Mouse (Mus musculus): ENCODE measurements at regions not wholly inside any gene's neighbourhood (a gene's known extent, or its start where the extent isn't known, plus 50 kb on each side); places are given as distances from the start of the nearest gene placed in this dataset.

DNA sequence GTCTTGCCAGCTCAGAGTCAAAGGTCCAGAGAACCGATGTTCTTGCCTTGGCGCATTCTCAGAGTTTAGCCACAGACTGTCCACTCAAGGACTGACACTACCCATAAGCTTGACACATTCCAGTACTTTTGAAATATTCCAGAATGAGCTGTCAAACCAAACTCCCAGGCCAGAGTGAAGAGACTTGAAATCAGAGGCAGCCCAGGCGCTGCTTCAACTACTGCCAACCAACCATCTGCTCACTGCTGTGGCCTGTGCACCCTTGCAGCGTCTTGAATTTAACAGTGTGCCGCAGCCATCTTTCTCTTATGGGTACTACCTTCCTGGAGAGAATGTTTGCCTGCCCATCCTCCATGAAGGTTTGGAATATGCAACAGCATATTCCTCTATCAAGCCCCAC is 642.7 kb upstream of the Intu start:
- no peak overlapping the region for H3K4me3 ChIP-seq (replicated peaks; ENCODE audit: insufficient read depth, low read depth, low read length)
- no peaks in the 10 kb centered on the region for H3K27me3 ChIP-seq (ENCODE audit: control insufficient read depth, insufficient read depth, low read length)
- TF ChIP-seq CTCF (IDR thresholded peaks at IDR 0.05; ENCODE audit: borderline replicate concordance, insufficient read depth, low read depth, low read length) = no peak
- no peak for TF ChIP-seq POLR2A (IDR thresholded peaks at IDR 0.05; ENCODE audit: borderline replicate concordance, insufficient read depth, low read length)
- DNase-seq = no peak
- no peaks in the 10 kb centered on the region for H3K4me1 ChIP-seq (ENCODE audit: control insufficient read depth, insufficient read depth, low read length)
- H3K27ac ChIP-seq (ENCODE audit: insufficient read depth, low read length) = no peak overlapping the region
- 27% methylated on average over 5 of the region's 5 CpGs for WGBS

GRCm38 (mm10) chr3:39889222-39889621 is 641.9 kb upstream of the Intu start:
- no peaks in the 10 kb centered on the region for H3K27me3 ChIP-seq (ENCODE audit: control insufficient read depth, insufficient read depth, low read length)
- TF ChIP-seq POLR2A (IDR thresholded peaks at IDR 0.05; ENCODE audit: borderline replicate concordance, insufficient read depth, low read length) = no peak
- no peak for TF ChIP-seq CTCF (IDR thresholded peaks at IDR 0.05; ENCODE audit: borderline replicate concordance, insufficient read depth, low read depth, low read length)
- DNase-seq = no peak
- H3K4me1 ChIP-seq (ENCODE audit: control insufficient read depth, insufficient read depth, low read length) = no peaks in the 10 kb centered on the region
- H3K4me3 ChIP-seq (replicated peaks; ENCODE audit: insufficient read depth, low read depth, low read length) = no peak overlapping the region
- no peak overlapping the region for H3K27ac ChIP-seq (ENCODE audit: insufficient read depth, low read length)
- 60% methylated on average over 2 of the region's 2 CpGs for WGBS

- WGBS = 43% methylated on average over 5 of the region's 5 CpGs
- H3K27me3 ChIP-seq (ENCODE audit: control insufficient read depth, insufficient read depth, low read length) = no peaks in the 10 kb centered on the region
- H3K4me3 ChIP-seq (replicated peaks; ENCODE audit: insufficient read depth, low read depth, low read length) = no peak overlapping the region
- no peak overlapping the region for H3K27ac ChIP-seq (ENCODE audit: insufficient read depth, low read length)
- TF ChIP-seq CTCF (IDR thresholded peaks at IDR 0.05; ENCODE audit: borderline replicate concordance, insufficient read depth, low read depth, low read length) (no peak), POLR2A (IDR thresholded peaks at IDR 0.05; ENCODE audit: borderline replicate concordance, insufficient read depth, low read length) (no peak)
- no peaks in the 10 kb centered on the region for H3K4me1 ChIP-seq (ENCODE audit: control insufficient read depth, insufficient read depth, low read length)
- DNase-seq = no peak
These were observed 632.1 kb upstream of the Intu start for GRCm38 (mm10) chr3:39898961-39899360.

- no peak for TF ChIP-seq CTCF (IDR thresholded peaks at IDR 0.05; ENCODE audit: borderline replicate concordance, insufficient read depth, low read depth, low read length)
- TF ChIP-seq POLR2A (IDR thresholded peaks at IDR 0.05; ENCODE audit: borderline replicate concordance, insufficient read depth, low read length) = no peak
- Histone ChIP-seq H3K4me3 (replicated peaks; ENCODE audit: insufficient read depth, low read depth, low read length) (no peak overlapping the region), H3K4me1 (ENCODE audit: control insufficient read depth, insufficient read depth, low read length) (no peaks in the 10 kb centered on the region), H3K27me3 (ENCODE audit: control insufficient read depth, insufficient read depth, low read length) (no peaks in the 10 kb centered on the region), H3K27ac (ENCODE audit: insufficient read depth, low read length) (no peak overlapping the region)
- peak in 1 of 2 experiments; percentile 1 for DNase-seq
- 19% methylated on average over 2 of the region's 2 CpGs for WGBS
These were observed 630.9 kb upstream of the Intu start for GRCm38 (mm10) chr3:39900207-39900606.

GRCm38 (mm10) chr3:39904377-39904776 is 626.7 kb upstream of the Intu start:
- H3K4me1 ChIP-seq (ENCODE audit: control insufficient read depth, insufficient read depth, low read length) = no peaks in the 10 kb centered on the region
- H3K4me3 ChIP-seq (replicated peaks; ENCODE audit: insufficient read depth, low read depth, low read length) = no peak overlapping the region
- no peak overlapping the region for H3K27ac ChIP-seq (ENCODE audit: insufficient read depth, low read length)
- TF ChIP-seq CTCF (IDR thresholded peaks at IDR 0.05; ENCODE audit: borderline replicate concordance, insufficient read depth, low read depth, low read length) = no peak
- TF ChIP-seq POLR2A (IDR thresholded peaks at IDR 0.05; ENCODE audit: borderline replicate concordance, insufficient read depth, low read length) = no peak
- no peak for DNase-seq
- 70% methylated on average over 3 of the region's 3 CpGs for WGBS
- no peaks in the 10 kb centered on the region for H3K27me3 ChIP-seq (ENCODE audit: control insufficient read depth, insufficient read depth, low read length)

DNA sequence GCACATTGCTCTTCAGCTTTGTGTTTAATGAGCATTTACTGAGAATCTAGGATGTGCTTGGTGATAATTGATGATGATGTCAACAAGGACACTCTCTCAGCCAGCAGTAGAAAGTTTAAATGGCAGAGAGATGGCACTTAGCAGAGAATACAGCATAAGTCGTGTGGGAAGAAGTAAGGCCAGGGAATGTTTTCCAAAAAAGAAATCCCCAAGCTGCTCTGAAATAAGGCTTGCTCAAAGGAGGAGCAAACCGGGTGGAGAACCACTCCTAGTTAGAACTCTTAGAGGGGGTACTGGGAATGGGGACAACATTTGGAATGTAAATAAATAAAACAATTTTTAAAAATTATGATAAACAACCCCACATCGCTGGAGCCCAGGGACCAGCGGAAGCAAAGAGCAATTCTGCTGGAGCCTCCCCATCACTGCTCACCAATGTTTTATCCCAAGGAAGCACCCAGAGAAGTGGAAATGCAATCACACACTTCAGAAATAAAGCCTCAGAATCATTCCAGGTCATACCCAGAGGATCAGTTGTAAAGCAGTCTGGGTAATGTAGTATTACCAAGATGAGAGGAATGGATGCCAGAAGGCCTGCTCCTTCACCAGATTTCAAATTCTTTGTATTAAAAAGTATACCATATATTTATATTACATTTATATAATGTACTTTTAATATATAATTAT is 622.3 kb upstream of the Intu start:
- H3K4me3 ChIP-seq (replicated peaks; ENCODE audit: insufficient read depth, low read depth, low read length) = no peak overlapping the region
- H3K27ac ChIP-seq (ENCODE audit: insufficient read depth, low read length) = no peak overlapping the region
- H3K4me1 ChIP-seq (ENCODE audit: control insufficient read depth, insufficient read depth, low read length) = no peaks in the 10 kb centered on the region
- no peak for TF ChIP-seq CTCF (IDR thresholded peaks at IDR 0.05; ENCODE audit: borderline replicate concordance, insufficient read depth, low read depth, low read length)
- TF ChIP-seq POLR2A (IDR thresholded peaks at IDR 0.05; ENCODE audit: borderline replicate concordance, insufficient read depth, low read length) = no peak
- no peaks in the 10 kb centered on the region for H3K27me3 ChIP-seq (ENCODE audit: control insufficient read depth, insufficient read depth, low read length)
- no peak for DNase-seq
- WGBS = 84% methylated on average over 4 of the region's 4 CpGs

DNA sequence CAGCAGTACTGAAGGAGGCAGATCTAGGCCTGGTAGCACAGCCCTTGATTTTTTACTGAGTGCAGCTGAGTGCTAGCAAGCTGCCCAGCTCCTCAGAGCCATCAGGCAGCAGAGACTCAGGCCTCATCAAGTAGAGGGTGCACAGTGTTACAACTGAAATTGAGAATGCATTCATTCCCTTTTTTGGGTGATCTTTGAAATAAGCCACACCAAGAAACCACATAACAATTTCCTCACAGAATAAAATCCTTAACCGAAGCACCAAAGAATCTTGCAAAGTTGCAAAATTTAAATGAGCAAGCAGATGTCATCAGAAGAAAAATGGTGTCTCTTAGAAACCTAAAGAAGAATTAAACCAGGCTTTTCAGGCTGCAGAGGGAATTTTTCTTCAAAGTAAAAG is 621.4 kb upstream of the Intu start:
- H3K4me1 ChIP-seq (ENCODE audit: control insufficient read depth, insufficient read depth, low read length) = no peaks in the 10 kb centered on the region
- no peak overlapping the region for H3K4me3 ChIP-seq (replicated peaks; ENCODE audit: insufficient read depth, low read depth, low read length)
- H3K27me3 ChIP-seq (ENCODE audit: control insufficient read depth, insufficient read depth, low read length) = no peaks in the 10 kb centered on the region
- TF ChIP-seq POLR2A (IDR thresholded peaks at IDR 0.05; ENCODE audit: borderline replicate concordance, insufficient read depth, low read length) (no peak), CTCF (IDR thresholded peaks at IDR 0.05; ENCODE audit: borderline replicate concordance, insufficient read depth, low read depth, low read length) (no peak)
- whole genome bisulfite sequencing = 98% methylated on average over 1 of the region's 1 CpGs
- H3K27ac ChIP-seq (ENCODE audit: insufficient read depth, low read length) = no peak overlapping the region
- no peak for DNase-seq

- no peaks in the 10 kb centered on the region for H3K27me3 ChIP-seq (ENCODE audit: control insufficient read depth, insufficient read depth, low read length)
- no peak for TF ChIP-seq POLR2A (IDR thresholded peaks at IDR 0.05; ENCODE audit: borderline replicate concordance, insufficient read depth, low read length)
- TF ChIP-seq CTCF (IDR thresholded peaks at IDR 0.05; ENCODE audit: borderline replicate concordance, insufficient read depth, low read depth, low read length) = no peak
- WGBS = 92% methylated on average over 2 of the region's 2 CpGs
- H3K27ac ChIP-seq (ENCODE audit: insufficient read depth, low read length) = no peak overlapping the region
- DNase-seq = no peak
- H3K4me3 ChIP-seq (replicated peaks; ENCODE audit: insufficient read depth, low read depth, low read length) = no peak overlapping the region
- H3K4me1 ChIP-seq (ENCODE audit: control insufficient read depth, insufficient read depth, low read length) = no peaks in the 10 kb centered on the region
These were observed 612.5 kb upstream of the Intu start for GRCm38 (mm10) chr3:39918601-39919000.
